Mouse (Mus musculus) embryonic facial prominence, embryonic 12.5 days (tissue): ENCODE measurements at regions not wholly inside any gene's neighbourhood (a gene's known extent, or its start where the extent isn't known, plus 50 kb on each side); places are given as distances from the start of the nearest gene placed in this dataset.

Source experiments
- ATAC-seq: fragments of 200-750 bp; cut with Nextera tagmentation; 2 replicates; pipeline ENCODE4 v1.8.0; 2017; ENCODE audit not compliant: insufficient number of reproducible peaks, insufficient read depth, low FRiP score, low TSS enrichment
- H3K27ac ChIP-seq: fragments of 300-500 bp; sonication (generic); 2 replicates; pipeline ENCODE4 v1.5.1; 2016; ENCODE audit warnings: mild to moderate bottlenecking
- H3K27me3 ChIP-seq: fragments of 300-500 bp; sonication (generic); 2 replicates; pipeline ENCODE4 v1.6.1; 2016; ENCODE audit warnings: mild to moderate bottlenecking, moderate library complexity
- H3K36me3 ChIP-seq: fragments of 300-500 bp; sonication (generic); 2 replicates; pipeline ENCODE4 v1.6.1; 2016; ENCODE audit warnings: mild to moderate bottlenecking
- H3K4me1 ChIP-seq: fragments of 300-500 bp; sonication (generic); 2 replicates; pipeline ENCODE4 v1.6.1; 2016
- H3K4me2 ChIP-seq: fragments of 300-500 bp; sonication (generic); replicated peaks from 2 replicates; pipeline ENCODE4 v1.6.1; 2016; ENCODE audit warnings: mild to moderate bottlenecking, moderate library complexity
- H3K4me3 ChIP-seq: fragments of 300-500 bp; sonication (generic); 2 replicates; pipeline ENCODE4 v1.5.1; 2016; ENCODE audit warnings: mild to moderate bottlenecking
- H3K9ac ChIP-seq: fragments of 300-500 bp; sonication (generic); 2 replicates; pipeline ENCODE4 v1.6.1; 2016; ENCODE audit warnings: mild to moderate bottlenecking, moderate library complexity
- H3K9me3 ChIP-seq: fragments of 300-500 bp; sonication (generic); 2 replicates; pipeline ENCODE4 v1.6.1; 2016; ENCODE audit warnings: mild to moderate bottlenecking, moderate library complexity
- WGBS: fragments of 180-500 bp; shearing (Covaris S2); methylation state at CpG from one replicate; pipeline ENCODE4 v1.1.7; 2016; 5-methylcytosine and 5-hydroxymethylcytosine counted together

- H3K9me3 ChIP-seq, result no peaks in the 10 kb centered on the region
- 33% methylated on average over 2 of the region's 2 CpGs for WGBS
- no peak overlapping the region for H3K4me2 ChIP-seq
- no peak for ATAC-seq
- H3K9ac ChIP-seq, result no peak overlapping the region
- 0 out of 2 replicates have a peak overlapping the region, but pooled peaks have one; percentile 30 for H3K27ac ChIP-seq
- no peaks in the 10 kb centered on the region for H3K36me3 ChIP-seq
- H3K4me3 ChIP-seq, result no peak overlapping the region
- H3K4me1 ChIP-seq, result peaks cover under 1% of the 10 kb centered on the region
- H3K27me3 ChIP-seq, result no peaks in the 10 kb centered on the region
These were observed 105.4 kb upstream of the Mroh9 start for GRCm38 (mm10) chr1:163190841-163191240.

DNA sequence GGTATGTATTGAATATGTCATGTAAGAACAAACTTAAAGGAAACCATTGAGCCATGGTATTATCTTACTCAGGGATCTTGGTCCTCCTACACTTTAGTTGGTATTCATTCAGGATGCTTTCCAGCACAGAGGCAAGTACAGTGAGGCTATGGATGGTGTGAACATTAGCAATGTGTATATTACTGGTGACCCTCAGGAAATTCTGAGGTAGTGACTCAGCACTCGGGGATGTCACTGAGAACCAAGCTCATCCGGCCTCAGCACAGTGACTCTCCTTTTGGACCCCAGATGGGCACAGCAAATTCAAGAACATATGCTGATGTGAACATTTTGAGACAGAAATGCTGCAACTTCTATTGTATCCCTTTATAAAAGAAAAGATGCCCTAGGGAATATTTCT lies 96.4 kb upstream of the Mroh9 start:
- no peak overlapping the region for H3K9ac ChIP-seq
- no peaks in the 10 kb centered on the region for H3K9me3 ChIP-seq
- 58% methylated on average over 2 of the region's 2 CpGs for WGBS
- H3K27me3 ChIP-seq, result no peaks in the 10 kb centered on the region
- H3K4me3 ChIP-seq, result no peak overlapping the region
- H3K27ac ChIP-seq, result no peak overlapping the region
- no peak for ATAC-seq
- H3K36me3 ChIP-seq, result no peaks in the 10 kb centered on the region
- H3K4me1 ChIP-seq, result peaks cover 14% of the 10 kb centered on the region
- no peak overlapping the region for H3K4me2 ChIP-seq

DNA sequence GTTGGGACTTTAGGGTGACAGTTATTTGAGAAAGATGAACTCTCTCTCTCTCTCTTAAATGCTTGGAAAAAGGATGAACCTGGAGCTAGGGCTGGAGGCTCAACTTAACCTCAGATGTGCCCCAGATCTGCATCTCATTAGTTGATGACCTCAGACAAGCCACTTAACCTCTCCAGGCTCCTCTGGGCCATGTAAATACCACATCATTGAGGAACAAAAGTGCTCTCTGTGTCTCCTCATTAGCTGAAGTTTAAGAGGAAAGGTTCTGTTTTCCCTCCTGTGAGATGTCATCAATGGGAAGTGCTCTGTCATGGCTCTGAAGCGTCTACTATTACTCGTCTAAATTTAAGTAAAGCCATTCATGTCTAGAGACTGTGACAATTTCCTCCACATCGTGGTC lies 91.5 kb upstream of the Mroh9 start:
- no peak for ATAC-seq
- no peak overlapping the region for H3K9ac ChIP-seq
- H3K4me1 ChIP-seq, result peaks cover 3% of the 10 kb centered on the region; the same call in 1 of the 2 replicates
- H3K27me3 ChIP-seq, result no peaks in the 10 kb centered on the region
- no peak overlapping the region for H3K4me3 ChIP-seq
- 12% methylated on average over 3 of the region's 3 CpGs for WGBS
- H3K36me3 ChIP-seq, result no peaks in the 10 kb centered on the region
- no peak overlapping the region for H3K27ac ChIP-seq
- H3K4me2 ChIP-seq, result no peak overlapping the region
- H3K9me3 ChIP-seq, result no peaks in the 10 kb centered on the region

- Histone ChIP-seq H3K9ac (no peak overlapping the region), H3K9me3 (peaks cover 4% of the 10 kb centered on the region; the same call in 1 of the 2 replicates), H3K27me3 (no peaks in the 10 kb centered on the region), H3K27ac (no peak overlapping the region), H3K4me2 (no peak overlapping the region), H3K36me3 (no peaks in the 10 kb centered on the region), H3K4me1 (no peaks in the 10 kb centered on the region), H3K4me3 (no peak overlapping the region)
- ATAC-seq, result no peak
These were observed 81.6 kb upstream of the Mroh9 start for GRCm38 (mm10) chr1:163167051-163167450.

GRCm38 (mm10) chr1:163163636-163164035 lies 78.2 kb upstream of the Mroh9 start:
- H3K9me3 ChIP-seq, result peaks cover 1% of the 10 kb centered on the region; the same call in 1 of the 2 replicates
- no peak overlapping the region for H3K4me3 ChIP-seq
- no peak for ATAC-seq
- H3K27ac ChIP-seq, result no peak overlapping the region
- no peak overlapping the region for H3K4me2 ChIP-seq
- no peaks in the 10 kb centered on the region for H3K27me3 ChIP-seq
- no peak overlapping the region for H3K9ac ChIP-seq
- 46% methylated on average over 2 of the region's 2 CpGs for WGBS
- peaks cover 13% of the 10 kb centered on the region for H3K4me1 ChIP-seq
- no peaks in the 10 kb centered on the region for H3K36me3 ChIP-seq

DNA sequence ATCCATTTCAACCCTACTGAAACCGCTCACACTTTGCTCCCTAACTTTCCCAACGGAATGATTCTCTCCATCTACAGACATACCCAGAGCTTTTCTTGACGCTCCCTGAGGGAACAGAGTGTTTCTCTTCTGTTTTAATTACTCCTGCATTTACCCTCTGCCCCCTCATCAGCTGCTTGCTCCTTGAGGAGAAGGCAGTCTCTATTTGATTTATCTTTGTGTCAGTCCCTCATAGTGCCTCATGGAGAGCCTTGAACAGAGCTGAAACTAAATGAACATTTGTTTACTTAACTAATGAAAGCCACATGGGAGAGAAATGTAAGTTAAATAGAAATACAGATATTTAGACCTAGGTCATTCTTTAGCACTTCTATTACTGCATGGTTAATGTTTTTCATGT lies 74.4 kb upstream of the Mroh9 start:
- no peak overlapping the region for H3K27ac ChIP-seq

GRCm38 (mm10) chr1:163158491-163158890 lies 73.0 kb upstream of the Mroh9 start:
- Histone ChIP-seq H3K4me1 (peaks cover 23% of the 10 kb centered on the region), H3K27me3 (no peaks in the 10 kb centered on the region), H3K9ac (no peak overlapping the region), H3K4me3 (no peak overlapping the region), H3K27ac (no peak overlapping the region), H3K9me3 (no peaks in the 10 kb centered on the region), H3K36me3 (no peaks in the 10 kb centered on the region), H3K4me2 (no peak overlapping the region)
- 27% methylated on average over 5 of the region's 5 CpGs for WGBS
- ATAC-seq, result no peak

More for the DNA sequence above, 74.4 kb upstream of the Mroh9 start:
- Histone ChIP-seq H3K4me3 (no peak overlapping the region), H3K36me3 (no peaks in the 10 kb centered on the region), H3K9ac (no peak overlapping the region), H3K9me3 (no peaks in the 10 kb centered on the region), H3K4me2 (no peak overlapping the region), H3K27me3 (no peaks in the 10 kb centered on the region), H3K4me1 (peaks cover 23% of the 10 kb centered on the region)
- ATAC-seq, result peak; percentile 84; the same call in 1 of the 2 replicates
- WGBS, result 23% methylated on average over 3 of the region's 3 CpGs

GRCm38 (mm10) chr1:163150203-163150855 lies 64.9 kb upstream of the Mroh9 start:
- Histone ChIP-seq H3K36me3 (no peaks in the 10 kb centered on the region), H3K4me3 (peak overlapping the region; percentile 20), H3K9me3 (no peaks in the 10 kb centered on the region), H3K27ac (no peak overlapping the region), H3K27me3 (no peaks in the 10 kb centered on the region), H3K4me2 (peak overlapping the region; percentile 37), H3K4me1 (no peaks in the 10 kb centered on the region), H3K9ac (no peak overlapping the region)
- ATAC-seq, result peak; percentile 88
- 29% methylated on average over 13 of the region's 13 CpGs for WGBS

DNA sequence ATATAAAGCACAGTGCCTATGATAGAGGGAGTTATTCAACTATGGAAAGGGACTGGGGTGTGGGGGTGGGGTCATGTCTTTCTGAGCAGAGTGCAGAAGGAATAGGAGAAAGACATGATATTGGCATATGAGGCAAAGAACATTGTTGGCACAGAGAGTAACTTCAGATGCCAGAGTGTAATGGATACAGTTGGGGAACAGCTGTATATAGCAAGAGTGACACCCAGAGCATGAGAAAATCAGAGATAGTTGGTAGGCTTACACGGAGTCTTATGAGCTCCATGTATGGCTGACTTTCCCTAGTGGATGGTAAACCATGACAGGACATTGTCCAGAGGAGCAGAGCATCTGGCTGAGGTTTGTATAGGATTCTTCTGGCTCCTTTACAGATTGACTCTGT lies 61.2 kb upstream of the Mroh9 start:
- H3K9ac ChIP-seq, result no peak overlapping the region
- H3K4me1 ChIP-seq, result no peaks in the 10 kb centered on the region
- no peaks in the 10 kb centered on the region for H3K27me3 ChIP-seq
- no peak overlapping the region for H3K4me3 ChIP-seq
- no peak overlapping the region for H3K4me2 ChIP-seq
- 80% methylated on average over 1 of the region's 1 CpGs for WGBS
- no peak overlapping the region for H3K27ac ChIP-seq
- no peak for ATAC-seq
- H3K36me3 ChIP-seq, result no peaks in the 10 kb centered on the region
- no peaks in the 10 kb centered on the region for H3K9me3 ChIP-seq

- H3K27ac ChIP-seq, result no peak overlapping the region
- no peak for ATAC-seq
These were observed 57.6 kb upstream of the Mroh9 start for GRCm38 (mm10) chr1:163143113-163143512.

DNA sequence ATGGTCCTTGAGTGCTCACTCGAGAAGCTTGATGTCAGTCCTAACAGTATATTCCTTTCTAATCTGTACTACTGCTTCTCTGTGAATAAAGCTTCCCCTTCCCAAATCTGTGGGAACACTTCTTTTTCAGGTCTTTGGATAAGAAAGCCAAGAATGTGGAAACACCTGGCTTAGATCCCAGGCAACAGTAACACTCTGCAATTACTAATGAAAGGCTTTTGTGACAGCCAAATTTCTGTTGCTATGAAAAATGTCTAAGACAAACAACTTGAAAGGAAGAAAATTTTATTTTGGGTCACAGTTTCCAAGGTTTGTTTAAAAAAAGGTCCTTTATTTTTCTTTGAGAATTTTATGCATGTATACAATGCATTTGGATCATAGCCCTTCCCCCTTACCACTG lies 56.0 kb upstream of the Mroh9 start:
- H3K4me1 ChIP-seq, result no peaks in the 10 kb centered on the region
- no peak overlapping the region for H3K9ac ChIP-seq
- H3K36me3 ChIP-seq, result no peaks in the 10 kb centered on the region
- H3K4me3 ChIP-seq, result no peak overlapping the region
- WGBS, result 80% methylated on average over 1 of the region's 1 CpGs
- no peaks in the 10 kb centered on the region for H3K9me3 ChIP-seq
- ATAC-seq, result no peak
- H3K27me3 ChIP-seq, result no peaks in the 10 kb centered on the region
- no peak overlapping the region for H3K27ac ChIP-seq
- H3K4me2 ChIP-seq, result no peak overlapping the region

More at GRCm38 (mm10) chr1:163143113-163143512, 57.6 kb upstream of the Mroh9 start:
- Histone ChIP-seq H3K36me3 (no peaks in the 10 kb centered on the region), H3K4me2 (no peak overlapping the region), H3K4me3 (no peak overlapping the region), H3K9me3 (no peaks in the 10 kb centered on the region), H3K4me1 (no peaks in the 10 kb centered on the region), H3K27me3 (no peaks in the 10 kb centered on the region), H3K9ac (no peak overlapping the region)
- WGBS, result 92% methylated on average over 1 of the region's 1 CpGs

DNA sequence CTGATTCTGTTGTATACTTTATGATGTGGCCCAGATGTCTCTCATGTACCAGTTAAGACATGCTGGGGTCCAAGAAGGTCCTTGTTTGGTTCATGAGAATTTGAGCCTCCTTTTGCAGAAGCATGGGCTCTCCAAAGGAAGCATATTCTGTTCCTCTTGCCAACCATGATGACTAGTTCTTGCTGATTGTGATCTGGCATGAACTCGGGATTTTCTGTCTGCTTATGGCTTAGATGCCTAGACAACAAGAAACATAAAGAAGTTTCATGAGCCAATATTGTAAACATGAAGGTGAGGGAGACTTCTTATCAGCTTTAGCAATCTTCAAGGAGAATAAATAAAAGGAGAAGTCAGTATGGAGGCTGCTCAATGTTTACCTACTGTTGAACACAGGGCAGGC lies 52.7 kb upstream of the Mroh9 start:
- H3K4me3 ChIP-seq, result no peak overlapping the region
- H3K4me1 ChIP-seq, result no peaks in the 10 kb centered on the region
- H3K27me3 ChIP-seq, result no peaks in the 10 kb centered on the region
- WGBS, result 66% methylated on average over 1 of the region's 1 CpGs
- ATAC-seq, result no peak
- H3K27ac ChIP-seq, result no peak overlapping the region
- no peaks in the 10 kb centered on the region for H3K9me3 ChIP-seq
- no peak overlapping the region for H3K9ac ChIP-seq
- no peaks in the 10 kb centered on the region for H3K36me3 ChIP-seq
- H3K4me2 ChIP-seq, result no peak overlapping the region
